Mouse (Mus musculus) megakaryocyte progenitor cell, adult 5-6 weeks (primary cell): Measurements from ENCODE around the gene Wfs1. TPM values are rescaled to one million over a fixed set of nuclear protein-coding genes. Genes with fewer than 3 reads are reported as not detected.
A peak's percentile ranks its signal among the peaks of the same experiment; 100 is the strongest.

Source experiments
- ATAC-seq: replicated peaks from 2 replicates; pipeline ENCODE4 v1.8.0; 2016; ENCODE audit warnings: mild to moderate bottlenecking, moderate TSS enrichment, inconsistent platforms; ENCODE audit not compliant: poor library complexity
- total RNA-seq, 2 experiments: library from RNA; stranded (forward) in 1 of 2; stranded (reverse) in 1 of 2; fragments of 157-497, 149-512 nt in 1 of 2; fragments of 200-1000 nt in 1 of 2; gene quantifications; 2 replicates each; pipeline versions ENCODE4 v1.2.3 to v1.2.4; 2015 to 2017

The Wfs1 gene
- total RNA-seq, 2 experiments from 2014 or later = 1.9 to 2.0 TPM

DNA sequence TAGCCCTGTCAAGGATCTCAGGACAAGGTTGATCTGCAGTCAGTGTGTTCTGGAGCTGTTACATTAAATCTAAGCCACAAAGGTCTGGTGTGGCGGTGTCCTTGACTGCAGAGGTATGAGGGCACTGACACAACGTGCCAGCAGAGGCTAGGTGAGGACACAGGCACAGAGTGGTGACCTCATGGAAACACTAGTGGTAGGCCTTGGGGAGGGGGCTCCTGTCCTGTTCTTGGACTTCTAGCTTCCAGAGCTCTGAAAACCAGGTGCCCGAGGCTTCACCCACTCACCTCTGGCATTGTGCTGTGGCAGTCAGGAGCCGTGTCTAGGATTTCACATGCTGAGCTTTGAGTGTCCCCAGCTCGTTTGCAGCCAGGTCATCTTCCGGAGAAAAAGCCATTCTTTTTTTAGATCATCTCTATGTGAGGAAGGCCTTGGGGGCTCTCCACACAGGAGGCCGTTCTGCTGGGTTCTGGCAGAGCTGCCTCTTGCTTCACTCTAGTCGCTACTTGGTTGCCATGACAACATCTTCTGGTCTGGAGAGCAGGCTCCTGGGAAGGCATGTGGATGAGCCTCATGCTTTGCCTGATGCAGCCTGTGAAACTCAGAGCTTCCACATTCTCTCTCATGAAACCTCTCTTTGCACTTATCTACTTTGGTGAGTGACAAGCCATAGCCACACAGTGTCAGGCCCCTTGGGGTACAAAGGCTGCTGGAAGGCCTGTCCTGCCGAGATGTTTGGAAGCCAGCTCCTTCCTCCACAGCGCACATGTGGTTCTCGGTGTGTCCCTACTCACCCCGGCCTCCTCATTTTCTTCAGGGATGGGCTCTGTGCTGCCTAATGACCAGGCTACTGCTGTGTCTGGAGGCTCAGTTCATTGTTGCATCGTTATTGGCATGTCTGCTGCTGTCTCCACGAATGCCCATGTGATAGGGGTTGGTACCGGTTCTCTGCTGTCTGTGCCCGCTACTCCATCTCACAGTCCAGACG is 53.2 kb downstream of the Wfs1 start:
- no peak for ATAC-seq

DNA sequence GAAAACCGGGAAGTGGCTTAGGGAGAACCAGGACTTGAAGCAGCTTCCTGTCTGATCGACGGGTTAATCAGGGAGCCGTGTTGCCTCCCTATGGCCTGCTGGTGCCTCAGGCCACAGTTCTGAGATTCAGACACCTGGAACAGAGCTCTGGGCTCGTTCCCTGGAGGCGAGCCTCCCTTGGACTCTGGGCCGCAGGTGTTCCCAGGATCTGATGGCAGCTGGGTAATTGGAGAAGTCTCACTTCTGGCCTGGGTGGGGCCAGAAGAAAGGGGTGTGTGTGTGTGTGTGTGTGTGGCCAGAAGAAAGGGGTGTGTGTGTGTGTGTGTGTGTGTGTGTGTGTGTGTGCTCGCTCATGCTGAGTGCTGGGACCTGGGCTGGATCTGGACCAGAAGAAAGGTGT is 55.6 kb downstream of the Wfs1 start:
- ATAC-seq = no peak

DNA sequence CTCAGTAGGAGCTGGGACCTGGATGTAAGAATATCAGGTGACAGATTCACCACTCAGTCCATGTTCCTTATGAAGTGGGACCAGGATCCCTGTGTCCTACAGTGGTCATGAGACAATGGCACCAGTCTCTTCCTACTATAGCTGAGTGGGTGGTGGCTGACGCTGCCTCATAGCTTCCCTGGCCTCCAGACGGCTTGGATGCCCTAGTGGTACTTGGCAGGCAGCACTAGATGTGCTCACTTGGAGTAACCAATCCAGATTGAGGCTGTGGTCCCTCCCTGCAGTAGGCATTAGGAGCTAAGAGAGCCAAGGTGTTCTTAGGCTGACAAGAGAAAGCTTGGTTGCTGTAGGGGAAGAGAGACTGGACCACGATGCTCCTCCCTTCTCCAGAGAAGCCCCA is 59.6 kb downstream of the Wfs1 start:
- no peak for ATAC-seq

DNA sequence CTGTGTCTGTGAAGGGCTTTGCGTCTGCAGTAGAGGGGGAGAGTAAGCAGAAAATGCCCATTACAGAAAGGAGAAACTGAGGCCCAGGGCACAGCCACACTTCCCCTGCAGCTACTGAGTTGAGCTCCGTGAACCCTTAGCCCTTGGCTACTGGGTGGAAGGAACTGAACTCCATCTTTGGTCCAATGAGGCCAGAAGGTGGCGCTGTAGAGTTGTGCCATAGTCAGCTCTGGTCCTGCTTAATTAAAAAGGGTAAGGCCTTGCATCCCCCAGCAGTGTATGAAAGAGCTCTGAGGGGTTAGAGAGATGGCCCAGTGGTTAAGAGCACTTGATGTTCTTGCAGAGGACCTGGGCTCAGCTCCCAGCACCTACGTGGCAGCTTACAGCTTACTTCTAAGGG is 60.3 kb downstream of the Wfs1 start:
- ATAC-seq = 0 out of 2 replicates have a peak, but pooled peaks have one; percentile 29

DNA sequence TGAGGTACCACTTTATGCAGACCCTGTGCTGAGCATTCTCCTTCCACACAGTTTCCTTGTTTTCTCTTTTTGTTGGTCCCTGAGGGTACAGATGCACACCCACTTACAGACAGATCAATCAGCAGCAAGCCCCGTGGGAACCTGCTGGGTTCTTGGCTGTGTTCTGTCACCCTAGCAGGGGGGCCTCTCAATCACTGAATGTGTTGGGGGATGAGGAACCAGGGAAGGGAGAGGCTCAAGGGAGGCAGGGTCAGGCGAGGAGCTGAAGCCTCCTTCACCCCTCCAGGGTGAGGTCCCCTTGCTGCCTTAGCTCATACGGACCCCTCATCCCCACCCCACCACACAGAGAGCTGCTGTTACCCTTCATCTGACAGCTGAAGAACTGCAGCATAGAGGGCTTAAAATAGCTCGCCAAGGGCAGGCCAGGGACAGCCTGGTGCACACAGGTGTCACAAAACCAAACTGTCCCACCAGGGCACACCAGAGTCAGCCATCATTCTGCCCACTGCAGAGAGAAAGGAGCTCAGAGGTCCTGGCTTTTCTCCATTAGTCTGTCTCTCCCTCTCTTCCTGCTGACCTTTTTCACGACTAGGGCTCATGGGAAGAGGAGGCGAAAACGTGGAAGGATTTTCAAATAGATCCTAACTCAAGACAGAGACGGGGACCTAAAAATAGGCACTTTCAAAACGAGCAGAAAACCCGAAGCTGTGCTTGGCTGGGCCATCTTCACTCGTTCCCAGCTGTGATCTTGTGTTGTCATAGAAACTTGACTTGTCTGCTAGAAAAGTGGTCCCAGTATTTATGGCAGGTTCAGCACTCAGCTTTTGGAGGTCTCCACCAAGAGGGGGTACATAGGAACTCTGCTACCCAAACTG is 64.9 kb downstream of the Wfs1 start:
- ATAC-seq = no peak

DNA sequence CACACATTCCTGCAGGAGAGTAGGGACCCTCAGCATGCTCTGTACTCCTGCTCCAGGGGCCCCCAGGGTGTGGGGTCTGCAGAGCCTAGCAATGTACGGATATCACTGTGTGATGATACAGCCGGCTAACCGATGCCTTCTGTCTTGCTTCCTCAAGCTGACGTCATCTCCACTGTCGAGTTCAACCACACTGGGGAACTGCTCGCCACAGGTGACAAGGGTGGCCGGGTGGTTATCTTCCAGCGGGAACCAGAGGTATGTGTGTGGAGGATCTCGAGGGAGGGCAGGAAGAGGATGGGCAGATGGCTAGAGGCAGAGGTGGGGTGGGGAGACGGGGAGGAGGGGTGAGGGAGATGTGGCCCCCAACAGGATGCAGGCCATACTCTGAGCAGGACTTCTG is 66.2 kb downstream of the Wfs1 start:
- ATAC-seq = peak; percentile 31; the same call in 1 of the 2 replicates

DNA sequence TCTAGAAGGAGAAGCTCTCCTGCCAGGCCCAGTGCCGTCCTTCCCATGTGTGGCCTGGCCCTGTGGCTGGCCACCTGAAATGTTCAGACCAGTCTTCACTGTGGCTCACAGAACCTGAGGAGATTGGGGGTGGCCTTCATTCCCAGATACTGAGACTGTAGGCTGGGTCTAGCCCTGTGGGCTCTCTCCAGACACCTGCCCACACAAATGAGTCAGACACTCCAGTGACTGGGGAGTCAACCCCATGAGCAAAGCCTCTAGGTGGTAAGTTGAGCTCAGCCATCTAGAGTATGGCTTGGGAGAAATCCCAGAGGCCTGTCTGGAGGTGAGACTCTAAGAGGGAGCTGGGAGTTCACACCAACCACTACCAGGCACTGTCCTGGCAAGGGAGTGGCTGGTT is 67.1 kb downstream of the Wfs1 start:
- no peak for ATAC-seq

DNA sequence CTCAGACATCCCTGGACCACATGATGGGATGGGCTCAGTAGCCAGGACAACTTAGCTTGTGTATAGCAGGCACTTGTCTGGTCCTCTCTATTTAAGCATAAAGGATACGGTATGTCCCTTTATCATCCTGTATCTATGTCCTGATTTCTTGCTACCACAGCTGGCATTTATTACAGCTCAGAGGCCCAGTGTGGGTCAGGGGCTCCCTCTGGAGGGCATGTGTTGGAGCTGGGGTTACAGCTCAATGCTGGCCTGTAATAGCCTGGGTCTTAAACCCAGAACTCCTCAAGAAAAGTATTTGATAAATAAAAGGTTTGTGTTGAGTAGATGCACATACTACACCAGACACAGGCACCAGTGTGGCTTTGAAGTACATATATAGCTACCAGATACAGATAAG is 68.9 kb downstream of the Wfs1 start:
- no peak for ATAC-seq

DNA sequence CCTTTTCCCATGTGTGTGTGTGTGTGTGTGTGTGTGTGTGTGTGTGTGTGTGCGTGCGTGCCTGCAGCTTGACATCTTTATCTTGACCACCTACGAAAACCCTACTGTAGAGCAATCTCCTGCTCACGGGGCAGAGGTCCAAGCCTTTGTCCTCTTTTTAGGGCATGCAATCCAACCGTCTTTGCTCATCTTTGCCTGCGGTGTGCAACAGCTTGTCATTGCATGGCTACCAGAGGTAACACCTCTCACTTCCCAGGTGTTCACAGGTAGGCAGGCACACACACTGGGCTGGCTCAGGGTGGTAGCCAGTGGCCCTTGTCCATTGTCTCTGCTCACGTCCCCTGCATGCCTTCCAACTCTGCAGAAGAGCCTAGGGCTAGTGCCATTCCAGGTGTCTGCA is 71.0 kb downstream of the Wfs1 start:
- no peak for ATAC-seq

DNA sequence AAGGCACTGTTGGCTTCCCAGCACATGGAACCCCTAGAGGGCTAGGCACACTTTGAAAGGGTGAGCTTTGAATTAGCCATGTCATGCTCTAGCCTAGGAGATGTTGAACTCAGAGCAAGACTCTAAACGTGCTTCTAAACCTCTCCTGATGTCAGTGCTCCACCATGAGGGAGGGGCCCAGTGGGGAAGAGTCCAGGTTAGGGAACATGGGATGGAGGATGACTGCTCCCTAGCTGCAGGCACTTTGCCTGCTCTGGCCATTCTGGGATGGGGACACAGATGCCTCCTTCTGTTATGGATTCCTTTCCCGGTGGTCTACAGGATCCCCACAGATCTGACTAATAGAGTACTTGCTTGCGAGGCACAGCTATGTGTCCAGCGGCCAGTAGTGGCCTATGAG is 71.8 kb downstream of the Wfs1 start:
- ATAC-seq = no peak

DNA sequence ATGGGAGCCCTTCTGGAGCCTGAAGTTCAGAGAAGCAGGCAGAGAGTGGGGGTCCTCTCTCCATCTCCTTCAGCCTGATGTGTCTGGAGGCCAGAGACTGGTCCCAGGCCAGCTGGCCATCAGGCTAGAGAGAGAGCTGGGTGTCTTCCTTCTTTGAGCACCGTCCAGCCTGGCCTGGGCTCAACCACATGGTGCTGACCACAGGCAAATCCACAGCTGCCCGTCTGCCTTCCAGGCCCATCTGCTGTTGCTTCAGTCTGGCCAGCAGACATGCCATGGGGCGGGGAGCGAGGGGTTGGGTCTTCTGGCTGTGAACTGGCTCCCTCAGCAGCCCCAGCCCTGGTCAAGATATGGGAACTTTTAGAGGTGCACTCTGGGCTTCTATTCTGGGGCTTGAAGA is 72.4 kb downstream of the Wfs1 start:
- ATAC-seq = no peak

Other genes with a start within 250 kb of the Wfs1 start
- gene Bloc1s4, start 240.6 kb downstream of the Wfs1 start, total RNA-seq (2015) = 10.0 and 14.6 TPM in 2 replicates
- gene Bloc1s4, start 240.6 kb downstream of the Wfs1 start, total RNA-seq (2017) = 13.7 and 16.9 TPM in 2 replicates
- gene Mrfap1, start 192.4 kb downstream of the Wfs1 start, total RNA-seq (2015) = 230 and 234 TPM in 2 replicates
- 325 and 344 TPM in 2 replicates for gene Mrfap1, start 192.4 kb downstream of the Wfs1 start, total RNA-seq (2017)
- 35.2 and 37.6 TPM in 2 replicates for gene Man2b2, start 158.6 kb downstream of the Wfs1 start, total RNA-seq (2015)
- gene Man2b2, start 158.6 kb downstream of the Wfs1 start, total RNA-seq (2017) = 17.9 and 19.4 TPM in 2 replicates
- not detected in 2 replicates for gene Ppp2r2c, start 120.7 kb downstream of the Wfs1 start, total RNA-seq (2015)
- not detected in 2 replicates for gene Ppp2r2c, start 120.7 kb downstream of the Wfs1 start, total RNA-seq (2017)
- gene Gm1043, start 96.2 kb upstream of the Wfs1 start, total RNA-seq (2015) = not detected in 2 replicates
- gene Gm1043, start 96.2 kb upstream of the Wfs1 start, total RNA-seq (2017) = not detected in 2 replicates